Mouse (Mus musculus) natural killer cell, adult 2 months (primary cell): ENCODE measurements around the gene Trim14.

Experiments
- DNase-seq, 2 experiments: peaks; one replicate each; pipeline ENCODE4 v3.0.0; 2022; ENCODE audit warnings: low spot score in 2 of 2

The Trim14 gene

DNA sequence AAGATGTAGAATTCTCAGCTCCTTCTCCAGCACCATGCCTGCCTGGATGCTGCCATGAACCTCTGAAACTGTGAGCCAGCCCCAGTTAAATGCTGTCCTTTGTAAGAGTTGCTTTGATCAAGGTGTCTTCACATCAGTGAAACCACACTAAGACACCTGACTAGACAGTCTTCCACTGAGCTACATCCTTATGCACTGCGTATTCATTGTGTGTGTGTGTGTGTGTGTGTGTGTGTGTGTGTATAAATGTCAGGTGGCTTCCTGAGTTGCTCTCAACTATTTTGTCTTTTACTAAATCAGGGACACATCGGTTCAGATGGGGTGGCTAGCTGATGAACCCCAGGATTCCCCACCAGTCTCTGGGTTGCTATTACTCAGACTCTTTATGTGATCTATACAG is 56.9 kb downstream of the Trim14 start:
- DNase-seq: no peak

DNA sequence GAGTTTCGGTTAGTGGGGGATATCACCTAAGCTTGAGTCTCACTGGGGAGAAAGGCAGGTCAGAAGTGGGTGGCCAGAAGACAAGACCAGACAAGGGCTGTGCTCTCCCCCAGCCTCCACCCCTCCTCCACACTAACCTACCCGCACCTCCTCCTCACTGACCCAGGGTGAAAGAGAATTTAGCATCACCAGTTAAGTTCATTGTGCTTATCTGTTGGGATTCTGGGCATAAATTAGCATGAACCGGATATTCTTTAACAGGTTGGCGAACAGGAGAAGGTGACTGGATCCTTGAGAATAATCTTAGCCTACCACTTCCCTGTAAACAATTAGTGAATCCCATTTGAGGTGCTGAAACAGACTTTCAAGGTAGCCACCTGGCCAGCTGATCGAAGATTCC is 60.8 kb downstream of the Trim14 start:
- no peak for DNase-seq

DNA sequence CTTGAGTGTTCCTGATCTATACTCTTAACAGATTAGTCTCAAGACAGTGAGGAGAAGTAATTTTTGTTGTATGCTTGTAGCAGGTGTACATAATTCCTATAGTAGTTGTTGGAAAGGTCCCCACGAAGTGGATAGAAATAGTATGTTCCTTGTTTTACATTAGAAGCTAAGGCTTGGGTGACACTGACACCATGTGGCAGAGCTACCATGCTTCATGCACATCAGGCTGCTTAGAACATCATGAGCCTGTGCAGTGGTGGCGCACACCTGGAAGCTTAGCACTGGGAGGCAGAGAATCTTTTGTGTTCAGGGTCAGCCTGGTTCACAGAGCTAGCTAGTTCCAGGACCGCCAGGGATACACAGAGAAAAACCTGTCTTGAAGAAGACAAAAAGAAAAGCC is 70.2 kb downstream of the Trim14 start:
- DNase-seq: no peak

DNA sequence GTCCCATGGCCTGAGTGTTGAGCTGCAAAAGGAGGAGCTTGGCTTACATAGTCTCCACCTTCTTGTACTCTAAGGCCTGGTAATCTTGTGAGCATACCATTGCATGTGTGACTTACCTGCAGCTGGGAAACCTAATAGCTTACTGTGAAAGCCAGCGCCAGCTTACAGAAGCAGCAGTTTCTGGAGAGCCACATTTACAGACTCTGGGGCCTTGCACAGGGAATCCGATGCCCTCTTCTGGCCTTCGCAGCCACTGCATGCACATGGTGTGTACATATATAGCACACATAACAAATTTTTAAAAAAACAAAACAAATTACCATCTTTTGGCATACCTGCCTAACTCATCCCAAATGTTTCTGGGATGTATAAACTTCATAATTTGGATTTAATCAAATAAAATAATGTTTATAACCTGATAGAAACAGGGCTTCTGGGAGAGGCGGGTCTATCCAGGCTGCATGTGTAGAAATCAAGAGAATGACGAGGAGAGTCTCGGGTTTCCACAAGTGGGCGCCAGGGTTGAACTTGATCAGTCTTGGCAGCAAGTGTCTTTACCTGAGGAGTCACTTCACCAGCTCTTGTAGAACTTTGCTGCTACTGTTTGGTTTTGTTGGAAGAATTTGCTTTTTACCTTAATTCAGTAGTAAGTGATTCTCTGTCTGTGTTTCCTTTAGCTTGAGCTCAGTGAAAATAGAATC is 72.7 kb downstream of the Trim14 start:
- DNase-seq: peak in 1 of 2 experiments; percentile 56

DNA sequence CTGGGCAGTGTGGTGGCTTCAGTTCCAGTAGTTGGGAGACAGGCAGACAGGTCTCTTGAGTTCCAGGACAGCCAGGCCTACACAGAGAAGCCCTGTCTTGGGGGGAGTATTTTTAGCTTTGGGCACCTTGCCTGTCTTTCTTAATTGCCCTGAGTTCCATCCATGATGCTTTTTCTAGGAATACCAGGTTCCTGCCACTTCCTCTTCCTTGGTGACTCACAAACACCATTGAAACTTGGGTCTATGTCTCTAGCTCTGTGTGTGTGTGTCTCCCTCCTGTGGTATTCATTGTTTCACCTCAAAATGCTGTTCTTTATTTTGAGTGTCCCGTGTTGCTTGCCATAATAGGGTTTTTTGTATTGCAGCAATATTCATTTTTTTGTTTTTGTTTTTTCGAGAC is 77.5 kb downstream of the Trim14 start:
- no peak for DNase-seq

DNA sequence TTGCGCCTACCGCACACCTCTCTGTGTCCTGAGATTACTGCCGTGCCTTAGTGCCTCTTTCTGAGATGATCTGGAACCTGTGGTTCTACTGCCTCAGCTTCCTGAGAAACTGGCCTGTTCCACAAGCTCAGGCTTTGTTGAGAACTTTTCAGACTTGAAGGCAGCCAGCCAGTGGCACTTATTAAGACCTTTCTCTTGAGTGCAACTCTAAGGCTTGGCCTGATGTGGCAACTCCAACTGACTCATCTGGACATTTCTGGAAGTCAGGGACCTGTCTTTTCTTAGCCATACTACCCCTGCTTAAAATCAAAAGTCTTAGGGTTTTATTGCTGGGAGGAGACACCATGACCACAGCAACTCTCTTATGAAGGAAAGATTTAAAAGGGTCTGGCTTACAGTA is 78.8 kb downstream of the Trim14 start:
- no peak for DNase-seq

DNA sequence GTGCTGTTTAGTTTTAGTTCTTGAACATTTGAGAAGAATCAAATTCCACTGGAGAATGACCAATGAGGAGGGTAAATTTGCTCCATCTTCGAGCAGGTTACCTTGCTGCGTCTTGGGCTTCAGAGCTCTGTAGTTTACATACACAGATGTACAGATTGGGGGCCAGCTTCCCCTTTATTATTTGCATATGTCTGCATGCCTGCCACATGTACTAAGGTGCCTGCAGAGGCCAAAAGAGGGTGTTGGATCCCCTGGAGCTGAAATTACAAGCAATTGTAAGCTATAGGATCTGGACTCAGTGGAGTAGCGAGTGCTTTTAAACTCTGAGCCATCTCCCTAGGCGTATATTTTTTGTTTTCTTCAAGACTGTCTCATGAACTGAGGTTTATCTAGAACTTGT is 79.2 kb downstream of the Trim14 start:
- no peak for DNase-seq

DNA sequence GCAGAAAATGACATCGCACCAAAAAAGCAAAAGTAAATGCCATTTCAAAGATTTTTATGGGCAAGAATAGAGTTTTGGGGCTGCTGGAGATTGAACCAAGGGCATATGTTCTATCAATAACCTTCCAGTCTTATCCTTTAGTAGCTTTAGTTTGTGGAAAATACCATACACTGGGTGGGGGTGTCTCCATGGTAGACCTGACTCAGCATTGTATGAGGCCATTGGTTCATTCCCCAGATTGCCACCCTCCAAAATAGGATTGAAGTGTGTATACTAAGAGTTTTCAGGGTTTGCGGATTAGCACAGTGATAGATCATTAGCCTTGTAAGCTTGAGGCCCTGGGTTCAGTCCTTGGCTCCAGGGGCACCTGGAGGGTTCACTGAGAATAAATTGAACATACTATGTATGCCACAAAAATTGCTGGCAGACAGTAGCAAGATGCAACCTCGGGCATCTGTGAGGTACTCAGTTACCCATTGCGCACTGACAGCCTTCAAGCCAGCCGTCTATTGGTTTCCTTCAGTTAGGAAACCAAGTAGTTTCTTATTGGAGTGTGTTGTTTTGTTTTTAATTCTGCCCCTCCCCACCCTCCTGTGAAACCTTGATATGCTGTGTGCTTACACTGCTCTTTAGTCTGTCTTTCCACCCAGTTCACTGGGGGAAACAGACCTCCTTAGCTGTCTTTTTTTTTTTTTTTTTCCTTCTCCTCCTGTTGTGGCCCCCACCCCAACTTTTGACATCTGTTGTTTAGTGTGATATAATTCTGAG is 81.7 kb downstream of the Trim14 start:
- no peak for DNase-seq

DNA sequence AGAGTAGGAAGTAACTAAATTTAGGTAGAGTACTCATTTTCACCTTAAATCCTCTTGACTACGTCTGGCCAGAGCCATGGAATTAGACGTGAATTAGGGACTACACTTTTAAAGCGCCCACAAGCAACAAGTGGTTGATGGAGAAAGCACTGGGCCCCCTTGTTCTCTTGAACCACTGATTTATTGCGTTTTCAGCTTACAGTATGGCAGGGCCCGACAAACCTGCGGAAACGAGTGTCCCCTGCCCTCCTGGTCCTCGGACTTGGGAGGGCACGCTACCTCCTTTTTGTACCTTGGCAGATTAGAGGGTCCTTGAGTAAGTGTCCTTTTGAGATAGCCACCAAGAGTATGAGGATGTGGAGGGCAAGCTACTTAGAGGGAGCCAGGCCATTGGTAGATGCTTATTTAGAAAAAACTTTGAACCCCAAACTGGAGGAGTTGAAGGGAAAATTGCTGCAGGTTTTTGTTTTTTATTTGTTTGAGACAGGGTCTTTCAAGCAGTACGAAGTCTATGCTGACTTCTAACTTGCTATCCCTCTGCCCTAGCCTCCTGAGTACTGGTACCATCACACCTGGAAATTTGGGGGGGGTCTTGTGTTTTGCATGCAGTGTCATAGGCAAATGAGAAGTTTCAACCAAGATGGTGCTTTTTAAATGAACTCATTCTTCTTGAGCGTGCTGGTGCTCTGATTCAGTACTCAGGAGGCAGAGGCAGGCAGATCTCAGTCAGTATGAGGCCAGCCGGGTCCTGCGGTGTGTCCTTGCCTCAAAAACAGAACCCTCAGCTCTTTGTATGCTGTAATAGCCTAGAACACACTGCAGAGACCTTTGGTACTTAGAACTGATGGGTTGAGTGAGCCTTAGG is 82.9 kb downstream of the Trim14 start:
- DNase-seq: no peak

DNA sequence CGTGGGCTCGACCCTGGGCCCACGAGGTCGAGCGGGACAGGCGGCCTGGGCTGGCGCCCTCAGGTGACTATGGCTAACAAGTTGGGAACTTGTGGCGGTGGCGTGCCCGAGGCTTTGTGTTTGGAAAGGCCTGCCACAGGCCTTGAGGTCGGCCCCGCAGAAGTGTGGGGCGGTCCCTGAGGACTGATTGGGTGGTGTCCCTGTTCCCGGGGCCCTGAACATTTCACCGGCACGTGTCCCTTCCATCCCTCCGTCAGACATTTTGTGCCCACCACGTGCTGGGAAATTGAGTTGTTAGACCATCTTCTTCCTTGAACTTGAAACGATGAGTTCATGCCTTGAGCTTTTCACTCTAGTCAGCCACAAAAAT is 83.5 kb downstream of the Trim14 start:
- peak; percentile 37 to 56 for DNase-seq

DNA sequence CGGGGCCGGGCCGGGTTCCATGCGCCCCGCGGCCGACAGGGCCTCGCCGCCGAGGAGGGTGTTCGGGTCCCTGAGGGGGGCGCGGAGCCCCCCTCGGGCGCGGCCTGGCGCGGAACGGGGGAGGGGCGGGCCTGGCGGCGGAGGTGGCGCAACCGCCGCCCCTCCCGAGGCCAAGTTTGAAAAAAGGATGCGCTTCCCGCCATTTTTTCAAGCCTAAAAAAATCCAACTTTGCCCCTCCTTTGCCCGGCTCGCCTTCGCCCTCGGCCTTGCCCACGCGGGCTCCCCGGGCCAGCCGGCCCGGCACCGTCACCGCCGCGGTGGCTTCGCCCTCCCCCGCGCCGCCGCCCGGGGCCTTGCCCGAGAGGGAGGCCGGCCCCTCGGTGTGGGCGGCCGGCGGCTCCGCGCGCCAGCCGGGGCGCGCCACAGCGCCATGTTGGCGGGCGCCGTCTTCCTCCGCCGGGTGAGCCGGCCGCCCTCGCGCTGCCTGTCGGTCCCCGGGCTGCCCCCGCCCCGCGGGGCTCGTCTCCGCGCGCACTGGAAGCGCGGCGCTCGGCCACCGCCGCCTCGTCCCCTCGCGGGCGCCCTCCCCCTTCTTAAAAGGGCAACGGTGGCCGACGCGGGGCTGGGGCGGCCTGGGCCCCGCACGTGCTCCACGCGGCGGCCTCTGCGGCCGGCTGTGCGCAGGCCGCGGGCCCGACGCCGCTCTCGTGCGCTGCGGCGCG is 84.0 kb downstream of the Trim14 start:
- peak; percentile 60 to 74 for DNase-seq

DNA sequence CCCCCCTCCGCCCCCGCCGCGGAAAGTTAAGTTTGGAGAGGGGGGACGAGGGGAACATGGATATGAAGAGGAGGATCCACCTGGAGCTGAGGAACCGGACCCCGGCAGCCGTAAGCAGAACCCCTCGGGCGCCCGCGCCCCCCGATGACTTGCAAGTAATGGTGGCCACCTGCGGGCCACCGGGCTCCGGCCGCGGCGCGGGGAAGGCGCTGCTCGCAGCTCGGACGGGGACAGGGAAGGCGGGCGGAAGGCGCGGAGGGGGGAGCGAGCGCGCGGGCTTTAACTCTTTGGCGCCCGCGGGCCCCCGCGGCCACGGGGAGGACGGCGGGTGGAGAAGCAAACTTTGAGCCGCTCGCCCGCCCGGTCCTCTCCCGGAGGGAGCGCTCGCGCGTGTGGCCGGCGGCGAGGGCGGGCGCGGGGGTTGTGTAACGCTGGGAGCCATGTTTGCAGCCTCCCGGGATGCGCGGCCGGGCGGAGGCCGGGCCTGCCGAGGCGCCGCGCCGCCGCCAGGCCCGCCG is 84.6 kb downstream of the Trim14 start:
- DNase-seq: peak; percentile 49 to 67

DNA sequence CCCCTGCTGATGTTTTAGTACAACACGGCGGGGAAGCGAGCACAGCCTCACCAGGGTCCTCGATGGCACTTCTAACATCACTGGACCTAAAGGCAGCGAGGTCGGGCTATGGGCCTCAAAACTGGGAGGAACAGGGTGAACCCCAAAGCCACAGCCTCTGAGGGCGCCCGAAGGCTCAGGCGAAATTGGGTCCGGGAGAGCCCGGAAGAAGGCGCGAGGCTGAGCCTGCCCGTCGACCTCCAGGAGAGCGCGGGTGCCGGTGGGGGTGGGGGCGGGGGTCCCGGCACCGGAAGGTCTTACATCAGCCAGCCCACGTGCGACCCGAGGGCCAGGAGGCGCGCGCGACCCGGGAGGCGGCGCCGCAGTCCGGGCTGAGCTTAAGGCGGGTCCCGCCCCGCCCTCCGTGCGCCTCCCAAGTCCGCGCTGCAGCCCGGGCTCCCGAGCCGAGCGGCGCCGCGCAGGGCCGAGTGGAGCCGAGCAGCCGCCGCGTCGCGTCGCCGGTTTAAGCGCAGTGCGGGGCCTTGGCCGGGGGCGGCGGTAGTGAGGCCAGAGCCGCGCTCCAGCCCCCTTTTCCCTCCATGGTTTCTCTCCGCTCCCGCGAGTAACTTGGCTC is 85.3 kb downstream of the Trim14 start, which contains the start of gene Anp32b:
Anp32b (plus strand) TSS at position 384 of the 613 bp plus-strand sequence.
- DNase-seq: peak; percentile 82 to 89

DNA sequence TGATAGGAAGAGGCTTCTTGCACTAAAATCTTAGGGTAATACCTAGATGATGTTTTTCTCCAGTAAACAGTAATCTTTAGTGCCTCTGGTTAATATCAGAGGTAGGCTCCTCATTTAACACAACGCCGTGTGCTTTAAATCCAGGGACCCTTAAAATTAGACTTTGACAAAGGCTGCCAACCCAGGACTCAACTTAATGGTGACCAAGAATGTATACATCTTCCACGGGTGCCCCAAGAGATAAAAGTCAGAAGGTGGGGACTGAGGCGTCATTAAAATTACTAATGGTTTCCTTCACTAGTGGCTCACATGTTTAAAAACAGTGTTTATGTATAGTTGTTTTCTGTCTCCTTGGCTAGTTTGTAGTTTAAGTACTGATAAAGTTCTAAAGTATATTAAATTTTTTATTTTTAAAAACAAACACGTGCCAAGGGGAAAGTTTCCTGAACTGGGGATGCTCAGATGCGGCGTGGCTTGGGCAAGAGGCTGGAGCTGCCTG is 85.9 kb downstream of the Trim14 start:
- no peak for DNase-seq

DNA sequence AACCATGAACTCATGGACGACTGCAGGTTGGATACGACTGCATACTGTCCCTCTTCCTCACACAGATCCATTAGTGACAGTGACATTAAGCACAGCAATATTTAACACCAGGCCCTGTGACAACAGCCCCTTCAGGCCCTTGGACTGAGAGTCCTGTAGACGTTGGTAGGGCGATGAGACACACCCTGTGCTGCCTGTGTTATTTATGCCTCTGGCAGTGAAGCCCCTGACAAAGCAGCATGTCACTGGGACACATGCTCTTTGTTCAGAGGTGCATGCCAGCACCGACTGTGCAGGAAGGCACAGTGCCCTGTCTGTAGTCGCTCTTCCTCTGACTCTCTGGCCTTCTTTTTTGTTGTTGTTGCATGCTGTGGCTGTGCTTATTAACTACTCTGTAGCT is 87.1 kb downstream of the Trim14 start:
- DNase-seq: no peak

DNA sequence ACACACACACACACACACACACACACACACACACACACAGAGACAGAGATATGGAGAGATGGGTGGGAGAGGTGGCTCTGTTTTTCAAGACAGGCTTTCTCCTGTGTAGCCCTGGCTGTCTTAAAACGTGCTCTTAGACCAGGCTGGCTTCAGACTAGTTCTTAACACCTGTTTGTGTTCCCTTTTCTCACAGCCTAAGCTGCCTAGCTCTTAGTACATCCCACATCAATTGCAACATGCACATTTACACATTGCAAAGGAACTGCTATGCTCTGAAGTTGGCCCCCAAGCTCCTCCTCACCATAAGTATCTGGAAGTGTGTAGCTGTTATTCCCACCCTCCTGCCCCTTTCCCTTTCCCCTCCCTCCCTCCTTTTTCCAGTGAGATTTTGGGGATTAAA is 88.5 kb downstream of the Trim14 start:
- DNase-seq: no peak

DNA sequence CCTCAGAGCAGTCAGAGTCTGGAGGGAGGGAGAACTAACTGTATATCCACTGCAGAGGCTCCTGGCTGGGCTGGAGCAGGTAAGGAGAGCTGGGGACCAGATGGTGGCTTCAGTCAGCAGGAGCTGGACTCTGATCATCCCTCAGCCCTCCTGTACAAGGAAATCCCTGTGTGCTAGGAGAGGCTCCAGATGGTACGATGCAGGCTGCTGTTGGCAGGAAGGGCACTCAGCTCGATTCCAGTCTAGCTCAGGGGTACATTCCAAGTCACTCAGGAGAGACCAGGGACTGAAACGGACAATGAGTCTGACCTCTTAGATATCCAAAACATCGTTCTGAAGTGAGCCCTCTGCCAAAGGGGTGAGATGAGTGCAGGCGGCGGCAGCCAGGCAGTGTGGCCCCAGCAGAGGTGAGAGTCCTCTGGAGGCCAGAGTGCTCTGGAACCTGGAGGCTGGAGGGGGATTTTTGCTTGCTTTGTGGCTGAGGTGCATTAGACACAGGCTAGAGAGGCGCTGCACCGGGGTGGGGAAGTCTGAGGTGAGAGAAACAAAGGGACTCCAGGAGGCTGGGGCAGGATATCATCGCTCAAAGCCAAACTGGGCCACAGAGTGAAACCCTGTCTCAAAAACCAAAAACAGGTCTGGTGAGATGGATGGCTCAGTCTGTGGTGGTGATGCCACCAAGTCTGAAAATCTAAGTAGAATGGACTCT is 90.5 kb downstream of the Trim14 start:
- DNase-seq: no peak
